Mouse (Mus musculus) liver, embryonic 14.5 days (tissue): ENCODE measurements at regions not wholly inside any gene's neighbourhood (a gene's known extent, or its start where the extent isn't known, plus 50 kb on each side); places are given as distances from the start of the nearest gene placed in this dataset.

Experiments used
- CTCF ChIP-seq: IDR thresholded peaks from 2 replicates; pipeline ENCODE4 v1.5.1; 2016; ENCODE audit warnings: antibody characterized with exemption, low read depth, control low read depth
- EP300 ChIP-seq: IDR thresholded peaks from 2 replicates; pipeline ENCODE4 v1.6.1; 2016; ENCODE audit warnings: antibody characterized with exemption, low read depth

DNA sequence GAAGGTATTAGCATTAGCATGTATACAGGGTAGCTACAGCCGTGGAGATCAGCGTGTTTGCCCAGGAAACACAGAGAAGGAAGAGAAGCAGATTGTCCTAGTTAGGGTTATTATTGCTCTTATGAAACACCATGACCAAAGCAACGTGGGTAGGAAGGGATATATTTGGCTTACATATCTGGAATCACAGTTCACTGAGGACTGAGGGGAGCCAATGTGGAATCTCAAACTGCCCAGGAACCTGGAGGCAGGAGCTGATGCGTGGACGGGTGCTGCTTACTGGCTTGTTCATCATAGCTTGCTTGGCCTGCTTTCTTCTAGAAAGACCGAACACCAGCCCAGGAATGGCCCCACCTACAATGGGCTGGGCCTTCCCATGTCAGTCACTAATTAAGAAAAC is 238.4 kb downstream of the Atp23 start:
- TF ChIP-seq EP300 = no peak
- no peak for TF ChIP-seq CTCF
